Mouse (Mus musculus): ENCODE data around the gene Mypop. TPM values are rescaled to one million over a fixed set of nuclear protein-coding genes. Genes with fewer than 3 reads are reported as not detected.
A peak's percentile ranks its signal among the peaks of the same experiment; 100 is the strongest.

Mypop gene
- 1 to 10 TPM; 2.1 to 2.7 (median 2.6) TPM for polyA plus RNA-seq (2017; shearing (Covaris generic))

DNA sequence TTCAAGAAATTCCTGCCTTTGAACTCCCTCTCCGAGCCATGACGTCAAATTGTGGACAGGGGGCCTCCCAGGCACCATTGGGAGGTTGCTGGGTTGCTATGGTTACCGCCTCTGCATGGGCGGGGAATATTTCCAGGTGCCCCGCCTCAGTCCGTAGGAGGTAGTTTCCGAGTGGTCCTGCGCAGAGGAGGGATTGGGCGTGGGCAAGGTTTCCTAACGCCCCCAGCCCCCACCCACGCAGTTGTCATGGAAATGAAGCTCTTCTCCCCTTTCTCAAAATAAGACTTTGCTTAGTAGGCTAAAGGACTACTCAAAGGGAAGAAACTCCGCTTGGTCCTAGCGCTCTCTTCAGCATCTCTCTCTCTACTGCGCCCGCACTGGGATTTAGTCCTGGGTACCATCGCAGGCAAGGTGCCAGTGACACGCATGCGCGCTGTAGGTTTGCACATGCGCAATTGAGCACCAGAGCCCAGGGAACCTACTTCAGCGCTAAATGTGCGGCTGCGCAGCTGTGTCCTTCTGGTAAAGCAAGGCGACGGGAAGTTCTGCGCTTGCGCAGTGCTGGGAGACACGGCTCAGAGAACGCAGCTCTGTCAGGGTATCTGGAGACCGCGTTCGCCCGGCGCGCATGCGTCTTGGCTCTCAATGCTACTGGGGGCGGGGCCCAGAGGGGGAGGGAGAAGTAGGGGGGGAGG lies at the start of gene Mypop:
Gene Mypop (plus strand): TSS at position 645 of the 695 bp plus-strand sequence.
- peak; percentile 79 for ATAC-seq

DNA sequence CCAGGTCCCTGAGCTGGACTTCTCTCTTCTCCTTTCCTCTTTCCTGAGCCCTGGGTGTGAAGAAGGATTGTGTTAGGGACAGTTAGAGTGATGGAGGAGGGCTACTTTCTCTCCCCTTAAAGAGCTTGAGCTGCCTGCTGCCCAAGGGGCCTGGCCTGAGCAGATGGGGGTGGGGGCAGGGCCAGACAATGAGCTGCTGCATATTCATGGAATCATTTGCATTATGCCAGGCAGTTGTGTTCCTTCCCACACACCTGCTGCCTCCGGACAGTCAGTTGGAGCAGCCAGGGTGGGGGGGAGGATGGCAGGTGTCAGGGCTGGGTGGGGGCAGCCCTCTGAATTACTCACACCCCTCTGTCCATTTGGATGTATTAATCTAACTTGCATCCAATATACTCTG lies 48.7 kb upstream of the Mypop start:
- no peak for ATAC-seq

DNA sequence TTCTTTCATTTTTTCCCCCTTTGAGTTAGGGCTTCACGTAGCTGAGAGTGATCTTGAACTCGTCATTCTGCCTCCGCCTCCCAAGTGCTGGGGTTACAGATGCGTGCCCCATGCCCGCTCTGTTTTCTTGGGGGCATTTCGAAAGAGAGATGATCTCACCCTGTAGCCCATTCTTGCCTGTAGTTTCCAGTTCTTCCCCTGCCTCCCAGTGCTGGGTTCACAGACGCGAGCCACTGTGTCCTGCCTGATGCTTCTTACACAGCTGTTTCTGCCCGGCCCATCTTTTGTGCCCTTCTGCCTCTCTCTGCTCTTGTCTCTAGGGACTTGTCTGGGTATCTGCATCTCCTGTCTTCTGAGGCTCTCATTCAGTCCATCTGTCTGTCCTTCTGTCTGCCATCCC lies 48.2 kb upstream of the Mypop start:
- ATAC-seq, result no peak

DNA sequence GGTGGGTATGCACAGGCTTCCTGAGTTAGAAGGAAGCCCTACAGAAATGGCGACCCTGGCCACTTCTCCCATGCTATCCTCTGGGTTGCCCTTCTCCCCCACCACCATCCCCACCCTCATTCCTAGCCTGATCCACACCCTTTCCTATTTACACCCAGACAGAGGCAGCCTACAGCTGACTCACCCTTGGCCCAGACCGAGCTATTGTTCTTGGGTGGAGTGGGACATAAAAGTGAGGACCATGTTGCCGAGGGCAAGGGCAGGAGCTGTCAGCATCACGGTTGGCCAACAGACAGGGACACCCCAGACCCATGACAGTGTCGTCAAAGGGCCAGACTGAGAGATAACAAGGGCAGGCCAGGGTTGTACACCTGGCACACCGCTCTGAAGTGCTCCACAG lies 42.9 kb upstream of the Mypop start:
- ATAC-seq, result no peak

DNA sequence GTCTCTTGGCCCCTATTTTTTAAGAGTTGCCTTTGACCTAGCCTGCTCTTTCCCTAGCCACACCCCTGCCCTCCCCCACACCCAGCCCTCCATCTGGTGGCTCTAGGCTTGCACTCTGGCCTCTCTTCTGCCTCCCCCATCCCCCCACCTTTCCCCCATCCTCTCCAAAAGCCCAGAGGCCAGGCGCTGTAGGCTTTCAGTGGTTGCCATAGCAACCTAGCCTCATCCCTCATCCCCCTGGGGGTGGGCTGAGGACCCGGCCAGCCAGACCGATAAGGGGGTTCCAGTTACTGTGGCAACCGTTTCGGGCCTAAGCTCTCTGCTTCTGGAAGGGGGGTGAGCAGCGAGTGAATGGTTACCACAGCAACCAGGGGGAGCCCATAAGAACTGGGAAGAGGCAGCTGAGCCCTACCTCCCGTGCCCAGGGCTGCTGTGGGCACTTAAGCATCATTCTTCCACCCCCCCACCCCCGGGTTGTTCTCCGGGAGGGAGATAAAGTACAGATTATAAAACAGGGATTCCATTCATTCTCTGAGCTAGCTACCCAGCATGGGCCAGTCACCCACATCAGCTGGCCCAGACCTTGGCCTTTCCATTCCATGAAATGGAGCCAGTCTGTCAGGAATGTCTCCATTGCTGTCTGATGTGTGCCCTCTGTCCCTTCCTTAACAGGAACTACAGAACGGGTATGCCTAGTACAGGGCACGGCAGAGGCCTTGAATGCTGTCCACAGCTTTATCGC lies 41.1 kb upstream of the Mypop start:
- ATAC-seq, result no peak

DNA sequence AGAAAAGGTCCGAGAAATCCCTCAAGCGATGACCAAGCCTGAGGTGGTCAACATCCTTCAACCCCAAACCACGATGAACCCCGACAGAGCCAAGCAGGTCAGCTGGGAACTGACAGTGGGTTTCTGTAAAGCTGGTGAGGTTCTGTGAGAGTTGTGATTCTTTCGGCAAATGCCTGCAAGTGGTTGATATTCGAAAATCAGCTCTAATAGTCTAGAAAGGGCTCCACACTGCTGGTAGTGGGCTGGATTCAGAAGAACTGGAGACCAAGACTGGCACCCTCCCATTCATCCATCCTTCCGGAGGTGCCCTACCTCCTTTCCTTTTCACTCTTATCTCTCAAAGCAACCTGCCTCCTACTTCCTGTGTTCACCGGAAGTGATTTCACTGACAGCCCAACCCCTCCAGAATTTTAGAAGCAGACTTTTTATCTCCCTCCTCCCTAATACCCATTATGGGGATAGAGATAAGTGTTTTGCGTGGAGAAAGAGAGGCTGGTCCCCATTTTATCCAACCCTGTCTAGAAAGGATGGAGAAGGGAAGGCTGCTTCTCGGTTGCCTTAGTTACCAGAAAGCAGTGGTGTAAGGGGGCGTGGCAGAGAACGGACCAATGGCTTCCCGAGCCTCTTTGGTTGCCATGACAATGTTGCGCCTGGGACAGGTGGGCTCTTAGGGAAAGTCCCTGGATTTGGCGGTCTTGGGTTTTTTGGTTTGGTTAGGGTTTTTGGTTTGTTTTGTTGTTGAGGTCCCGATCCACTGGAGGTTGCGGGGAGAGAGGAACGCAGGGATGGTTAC lies 40.3 kb upstream of the Mypop start:
- no peak for ATAC-seq

DNA sequence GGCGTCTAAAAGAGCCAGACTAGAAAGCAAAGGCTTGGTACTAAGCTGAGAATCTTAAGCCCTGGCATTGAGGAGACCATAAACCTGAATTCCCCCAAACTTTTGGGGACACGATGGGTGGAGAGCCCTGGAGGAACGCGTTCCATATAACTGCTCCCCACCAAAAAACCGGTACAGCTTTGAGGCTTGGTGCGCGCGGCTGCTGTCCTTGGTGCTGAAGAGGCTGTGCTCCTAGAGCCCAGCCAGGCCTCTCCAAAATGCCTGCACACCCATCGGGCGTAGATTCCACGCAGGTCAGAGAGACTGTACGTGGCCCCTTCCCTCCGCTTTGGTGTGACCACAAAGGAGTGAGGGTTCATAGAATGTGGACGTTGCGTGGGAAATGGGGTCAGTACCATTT lies 39.6 kb upstream of the Mypop start:
- no peak for ATAC-seq

DNA sequence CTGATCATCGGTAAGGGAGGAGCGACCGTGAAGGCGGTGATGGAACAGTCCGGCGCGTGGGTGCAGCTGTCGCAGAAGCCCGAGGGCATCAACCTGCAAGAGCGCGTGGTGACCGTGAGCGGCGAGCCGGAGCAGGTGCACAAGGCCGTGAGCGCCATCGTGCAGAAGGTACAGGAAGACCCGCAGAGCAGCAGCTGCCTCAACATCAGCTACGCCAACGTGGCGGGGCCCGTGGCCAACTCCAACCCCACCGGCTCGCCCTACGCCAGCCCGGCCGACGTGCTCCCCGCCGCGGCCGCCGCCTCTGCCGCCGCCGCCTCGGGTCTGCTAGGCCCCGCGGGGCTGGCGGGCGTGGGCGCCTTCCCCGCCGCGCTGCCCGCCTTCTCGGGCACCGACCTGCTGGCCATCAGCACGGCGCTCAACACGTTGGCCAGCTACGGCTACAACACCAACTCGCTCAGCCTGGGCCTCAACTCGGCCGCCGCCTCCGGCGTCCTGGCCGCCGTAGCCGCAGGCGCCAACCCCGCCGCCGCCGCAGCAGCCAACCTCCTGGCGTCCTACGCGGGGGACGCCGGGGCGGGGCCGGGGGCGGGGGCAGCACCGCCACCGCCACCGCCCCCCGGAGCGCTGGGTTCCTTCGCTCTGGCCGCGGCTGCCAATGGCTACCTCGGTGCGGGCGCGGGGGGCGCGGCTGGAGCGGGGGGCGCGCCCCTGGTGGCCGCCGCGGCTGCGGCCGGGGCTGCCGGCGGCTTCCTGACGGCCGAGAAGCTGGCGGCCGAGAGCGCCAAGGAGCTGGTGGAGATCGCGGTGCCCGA lies 33.3 kb upstream of the Mypop start:
- peak; percentile 63 for ATAC-seq

DNA sequence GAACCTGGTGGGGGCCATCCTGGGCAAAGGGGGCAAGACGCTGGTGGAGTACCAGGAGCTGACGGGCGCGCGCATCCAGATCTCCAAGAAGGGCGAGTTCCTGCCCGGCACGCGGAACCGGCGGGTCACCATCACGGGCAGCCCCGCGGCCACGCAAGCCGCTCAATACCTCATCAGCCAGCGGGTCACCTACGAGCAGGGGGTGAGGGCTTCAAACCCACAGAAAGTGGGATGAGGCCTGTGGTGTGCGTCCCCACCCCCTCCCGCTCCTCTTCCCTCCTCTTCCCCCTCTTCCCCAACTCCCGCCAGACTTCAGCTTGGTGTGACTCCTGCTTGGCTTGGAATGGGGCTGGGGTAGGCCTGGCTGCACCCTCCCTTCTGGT lies 32.7 kb upstream of the Mypop start:
- ATAC-seq, result no peak

DNA sequence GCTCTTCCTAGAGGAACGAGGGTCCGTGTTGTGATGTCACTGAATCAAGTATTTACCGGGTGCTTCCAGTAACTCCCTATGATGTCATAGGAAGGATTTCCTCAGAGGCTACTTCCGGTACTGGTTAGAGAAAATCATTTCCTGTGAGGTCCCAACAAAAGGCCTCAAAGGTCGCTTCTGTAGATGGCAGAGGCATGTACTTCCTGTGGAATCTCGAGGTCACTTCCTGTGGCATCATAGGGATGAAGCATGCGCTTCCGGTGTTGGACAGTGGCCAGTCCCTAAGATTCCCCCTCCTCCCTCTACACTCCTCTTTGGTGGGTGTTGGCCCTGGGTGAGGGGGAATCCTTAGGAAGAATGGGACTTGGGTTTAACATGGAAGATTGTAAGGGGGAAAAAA lies 31.6 kb upstream of the Mypop start:
- ATAC-seq, result peak; percentile 43

DNA sequence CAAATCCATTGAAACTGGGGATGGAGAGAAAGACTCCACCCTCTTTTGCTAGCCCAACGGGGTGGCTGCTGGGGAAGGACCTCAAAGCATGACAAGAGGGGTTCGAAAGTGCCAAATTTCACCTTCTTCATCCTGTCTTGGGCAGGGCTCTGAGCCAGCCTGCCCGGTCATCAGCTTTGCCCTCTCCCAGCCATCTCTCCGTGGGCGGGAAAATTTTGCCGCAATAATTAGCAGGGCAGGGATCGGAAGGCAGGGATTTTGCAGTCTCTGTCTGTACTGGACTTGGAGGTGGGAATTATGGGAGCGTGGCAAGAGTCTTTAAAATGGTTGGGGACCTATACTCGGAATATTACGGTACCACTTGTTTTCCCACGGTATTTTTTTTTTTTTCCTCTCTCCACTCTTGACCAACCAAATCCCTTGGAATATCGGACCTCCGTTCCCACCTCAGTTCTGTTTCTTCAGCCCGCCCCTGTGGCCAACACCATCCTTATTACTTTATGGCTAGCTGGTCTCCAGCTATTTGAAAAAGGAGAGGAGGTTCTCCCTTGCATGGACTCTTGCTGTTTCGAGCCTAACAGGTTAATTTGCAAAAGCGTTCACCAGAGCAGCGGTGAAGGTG lies 28.8 kb upstream of the Mypop start:
- no peak for ATAC-seq

DNA sequence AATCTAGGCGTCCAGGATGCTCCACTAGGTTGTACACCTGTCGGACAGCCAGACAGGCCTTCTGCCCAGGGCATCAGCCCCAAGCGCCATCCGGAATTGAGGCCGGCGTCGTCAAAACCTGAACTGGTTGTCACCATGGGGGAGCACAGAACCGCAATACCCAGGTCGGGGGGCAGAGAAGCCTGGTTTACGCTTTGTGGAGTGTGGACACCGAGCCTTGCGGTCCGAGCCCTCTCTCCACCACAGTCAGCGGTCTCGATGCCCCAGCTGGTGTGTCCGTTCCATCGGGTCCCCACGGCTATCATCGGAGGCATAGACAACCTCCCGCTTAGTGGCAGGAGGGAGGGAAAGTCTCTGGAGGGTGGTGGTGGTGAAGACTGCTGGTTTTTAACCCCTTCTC lies 28.2 kb upstream of the Mypop start:
- ATAC-seq, result no peak

DNA sequence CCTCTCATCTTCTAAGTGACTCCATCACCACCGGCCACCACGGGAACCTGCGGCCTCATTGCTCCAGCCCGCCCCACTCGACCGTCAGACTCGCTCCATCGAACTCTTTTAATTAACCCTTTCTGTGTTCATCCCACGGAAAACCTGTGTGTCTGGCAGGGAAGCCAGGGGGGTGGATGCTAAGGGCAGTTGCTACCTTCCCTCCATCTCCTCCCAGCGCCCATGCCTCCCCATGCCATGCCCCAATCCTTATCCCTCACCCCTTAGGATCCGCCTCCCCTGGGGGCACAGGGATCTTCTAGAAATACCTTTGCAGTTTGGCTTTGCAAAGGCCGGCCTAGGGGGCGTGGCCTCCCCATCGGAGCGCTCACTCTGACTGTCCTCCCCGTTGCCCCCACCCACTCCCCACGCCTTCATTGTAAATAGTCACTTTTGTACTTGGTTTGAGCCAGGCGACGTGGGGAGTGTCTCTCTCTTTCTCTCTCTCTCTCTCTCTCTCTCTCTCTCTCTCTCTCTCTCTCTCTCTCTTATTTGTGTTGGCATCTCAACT lies 27.7 kb upstream of the Mypop start:
- ATAC-seq, result no peak

DNA sequence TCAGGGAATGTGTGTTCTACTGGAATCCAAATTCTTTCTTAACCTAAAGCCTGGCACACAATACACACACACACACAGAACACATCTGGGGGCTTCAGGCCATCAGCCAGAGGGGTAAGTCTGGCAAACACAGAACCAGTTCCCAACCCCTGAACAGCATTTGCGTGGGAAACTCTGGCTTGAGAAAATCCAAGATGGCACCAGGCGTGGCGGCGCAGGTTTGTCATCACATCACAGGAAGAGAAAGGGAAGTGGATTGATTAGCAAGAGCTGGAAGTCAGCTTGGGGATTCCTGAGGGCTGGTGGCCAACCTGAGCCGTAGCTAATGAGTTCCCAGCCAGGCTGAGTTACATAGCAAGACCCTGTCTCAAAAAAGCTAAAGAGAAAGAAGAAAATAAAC lies 25.7 kb upstream of the Mypop start:
- ATAC-seq, result no peak

DNA sequence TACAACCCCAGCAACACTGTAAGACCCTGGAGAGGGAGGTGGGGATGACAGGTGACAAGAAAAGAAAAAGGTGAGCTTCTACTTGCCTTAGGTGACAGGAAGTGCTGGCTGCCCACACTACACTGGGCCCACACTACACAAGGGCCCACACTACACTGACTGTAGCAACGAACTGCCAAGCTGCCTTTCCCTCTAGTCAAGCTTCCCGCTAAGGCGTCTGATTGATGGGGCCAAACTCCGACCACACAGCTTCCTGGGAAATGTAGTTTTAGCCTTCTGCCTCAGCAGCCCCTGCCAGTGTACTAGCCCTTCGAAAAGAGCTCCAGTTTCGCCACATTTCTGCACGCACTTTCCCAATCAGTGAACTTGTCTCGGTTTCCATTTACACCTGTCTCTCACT lies 23.4 kb upstream of the Mypop start:
- ATAC-seq, result no peak

DNA sequence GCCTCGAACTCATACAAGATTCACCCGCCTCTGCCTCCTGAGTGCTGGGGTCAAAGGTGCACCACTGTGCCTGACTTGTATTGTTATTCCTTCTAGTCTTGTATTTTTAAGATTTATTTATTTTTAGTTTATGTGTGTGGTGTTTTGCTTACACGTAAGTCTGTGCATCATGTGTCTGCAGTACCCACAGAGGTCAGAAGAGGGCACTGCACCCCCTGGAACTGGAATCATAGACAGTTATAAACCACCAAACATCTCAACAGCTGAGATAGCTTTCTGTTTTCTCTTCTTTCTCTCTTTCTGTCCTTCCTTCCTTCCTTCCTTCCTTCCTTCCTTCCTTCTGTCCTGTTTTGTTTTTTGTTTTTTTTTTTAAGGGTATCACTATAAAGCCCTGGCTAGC lies 20.1 kb upstream of the Mypop start:
- ATAC-seq, result no peak

DNA sequence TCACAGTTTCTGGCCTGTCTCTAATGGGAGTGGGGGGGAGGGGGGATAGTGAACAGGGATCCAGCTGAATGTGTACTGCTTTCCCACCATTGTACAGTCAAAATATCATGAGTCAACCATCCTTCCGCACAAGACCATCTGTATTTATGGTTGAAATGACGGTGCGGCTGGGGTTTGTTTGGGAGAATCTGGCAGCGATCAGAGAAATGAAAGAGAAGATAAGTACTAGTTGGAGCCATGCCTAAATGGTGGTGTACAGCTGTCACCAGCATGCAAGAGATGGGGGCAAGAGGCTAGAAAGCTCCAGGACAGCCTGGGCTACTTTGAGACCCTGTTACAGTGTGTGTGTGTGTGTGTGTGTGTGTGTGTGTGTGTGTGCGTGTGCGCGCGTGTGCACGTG lies 12.7 kb upstream of the Mypop start:
- no peak for ATAC-seq

DNA sequence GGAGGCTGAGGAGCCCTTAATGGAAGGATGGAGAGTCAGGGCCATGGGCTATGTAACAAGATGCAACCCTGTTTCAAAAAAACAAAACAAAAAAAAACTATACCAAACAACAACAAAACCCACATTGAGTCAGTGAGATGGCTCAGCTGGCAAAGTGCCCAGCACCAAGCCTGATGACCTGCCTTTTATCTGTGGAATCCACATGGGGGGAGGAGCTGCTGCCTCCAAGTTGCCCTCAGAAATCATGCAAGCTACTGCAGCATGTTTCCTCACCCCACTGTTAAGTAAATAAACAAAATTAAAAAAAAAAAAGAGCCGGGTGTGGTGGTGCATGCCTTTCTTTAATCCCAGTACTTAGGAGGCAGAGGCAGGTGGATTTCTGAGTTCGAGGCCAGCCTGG lies 4.5 kb upstream of the Mypop start:
- ATAC-seq, result no peak

DNA sequence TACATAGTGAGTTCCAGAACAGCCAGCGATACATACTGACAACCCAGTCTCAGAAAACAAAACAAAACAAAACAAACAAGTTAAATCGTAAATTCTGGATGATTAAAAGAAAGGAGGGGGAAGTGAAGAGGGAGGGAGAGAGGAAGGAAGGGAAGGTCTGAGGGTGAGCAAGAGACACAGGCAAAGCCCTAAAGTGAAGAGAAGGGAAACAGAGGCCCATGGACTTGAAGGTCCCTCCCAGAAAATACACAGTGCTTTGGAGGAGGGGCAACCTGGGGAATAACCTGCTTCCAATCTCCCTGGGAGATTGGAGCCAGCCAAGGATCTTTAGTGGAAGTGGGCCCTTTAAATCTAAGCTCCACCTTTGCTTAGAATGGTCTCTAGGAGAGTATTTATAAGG lies 3.9 kb upstream of the Mypop start, which contains the start of gene Nanos2:
Gene Nanos2 (plus strand): TSS at position 301 of the 400 bp plus-strand sequence.
- ATAC-seq, result no peak

DNA sequence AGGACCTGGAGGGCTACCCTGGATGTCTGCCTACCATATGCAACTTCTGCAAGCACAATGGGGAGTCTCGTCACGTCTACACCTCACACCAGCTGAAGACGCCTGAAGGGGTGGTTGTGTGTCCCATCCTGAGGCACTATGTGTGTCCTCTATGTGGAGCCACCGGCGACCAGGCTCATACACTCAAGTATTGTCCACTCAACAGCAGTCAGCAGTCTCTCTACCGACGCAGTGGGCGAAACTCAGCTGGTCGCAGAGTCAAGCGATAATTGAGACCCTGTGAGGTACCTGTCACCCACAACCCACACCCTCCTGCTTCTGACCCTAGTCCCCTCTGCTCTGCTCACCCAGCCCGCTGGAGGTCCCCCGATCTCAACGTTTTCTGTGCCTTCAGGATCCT lies 3.3 kb upstream of the Mypop start:
- no peak for ATAC-seq

DNA sequence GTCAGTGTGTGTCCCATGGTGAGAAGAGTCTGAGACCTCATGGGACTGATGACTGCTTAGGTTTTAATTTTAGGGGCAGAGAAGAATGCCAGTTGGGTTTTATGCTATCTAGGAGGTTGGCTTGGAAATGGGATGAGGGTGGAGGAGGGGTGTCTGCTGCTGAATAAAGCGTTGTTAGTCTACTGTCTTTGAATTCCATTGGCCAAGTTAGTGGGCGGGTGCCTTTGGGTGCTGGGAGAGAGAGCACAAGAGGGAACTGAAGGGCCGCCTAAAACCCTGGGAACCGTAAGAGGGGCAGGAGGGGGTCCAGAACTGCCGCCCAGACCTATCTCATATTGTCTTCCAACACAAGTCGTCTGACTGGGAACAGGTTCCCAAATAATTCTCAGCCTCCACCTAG lies 2.3 kb upstream of the Mypop start:
- ATAC-seq, result no peak

DNA sequence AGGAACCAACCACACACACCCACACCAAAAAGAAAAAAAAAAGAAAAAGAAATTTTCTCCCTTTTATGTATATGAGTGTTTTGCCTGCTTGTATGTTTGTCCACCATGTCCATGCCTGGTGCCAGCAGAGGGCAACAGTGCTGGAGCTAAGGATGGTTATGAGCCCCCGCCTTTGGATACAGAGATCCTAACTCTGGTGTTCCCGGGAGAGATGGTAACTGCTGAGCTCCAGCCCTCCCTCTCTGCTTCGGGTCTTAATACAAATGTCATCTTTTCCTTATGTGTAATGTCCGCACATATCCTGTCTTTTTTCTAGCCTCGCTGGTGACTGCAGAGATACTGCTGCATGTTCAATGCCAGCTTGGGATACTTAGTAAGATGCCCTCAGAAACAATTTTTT lies 1.1 kb upstream of the Mypop start:
- no peak for ATAC-seq
